27 mouse cellular contexts compared by ENCODE assay signal in genomic region chr10:104021593-104021992, GRCm38 (mm10).
"Had no signal": no experiment of that assay in that cellular context is flagged by ENCODE, and none has a peak within 500 bp of the region (broad histone marks: within the 10 kb centered on the region; RNA-seq: fewer than 3 reads in every experiment).

No protein-coding gene starts in this region.

- H3K4me3 ChIP-seq: forebrain, embryonic 15.5 days; heart, adult 2 months; heart, embryonic 13.5 days; heart, embryonic 15.5 days; hindbrain, embryonic 10.5 days; hindbrain, embryonic 12.5 days; intestine, embryonic 15.5 days; layer of hippocampus, adult 2 months; limb, embryonic 13.5 days; limb, embryonic 15.5 days; liver, embryonic 12.5 days had no signal

- H3K9me3 ChIP-seq: forebrain, embryonic 15.5 days; heart, embryonic 13.5 days; heart, embryonic 15.5 days; hindbrain, embryonic 10.5 days; hindbrain, embryonic 12.5 days; intestine, embryonic 15.5 days; limb, embryonic 13.5 days; limb, embryonic 15.5 days; liver, embryonic 12.5 days had no signal

- H3K4me1 ChIP-seq: forebrain, embryonic 15.5 days; heart, embryonic 13.5 days; heart, embryonic 15.5 days; hindbrain, embryonic 10.5 days; hindbrain, embryonic 12.5 days; intestine, embryonic 15.5 days; limb, embryonic 13.5 days; limb, embryonic 15.5 days; liver, embryonic 12.5 days had no signal

- H3K27me3 ChIP-seq: forebrain, embryonic 15.5 days; heart, embryonic 13.5 days; heart, embryonic 15.5 days; hindbrain, embryonic 12.5 days; intestine, embryonic 15.5 days; limb, embryonic 13.5 days; limb, embryonic 15.5 days; liver, embryonic 12.5 days had no signal

- H3K4me2 ChIP-seq: forebrain, embryonic 15.5 days; heart, embryonic 11.5 days; heart, embryonic 13.5 days; heart, embryonic 15.5 days; hindbrain, embryonic 12.5 days; hindbrain, embryonic 14.5 days; intestine, embryonic 15.5 days; limb, embryonic 13.5 days; limb, embryonic 15.5 days; liver, embryonic 12.5 days had no signal

- H3K27ac ChIP-seq: forebrain, embryonic 15.5 days; heart, adult 2 months; heart, embryonic 13.5 days; heart, embryonic 15.5 days; hindbrain, embryonic 10.5 days; hindbrain, embryonic 12.5 days; hindbrain, embryonic 14.5 days; intestine, embryonic 15.5 days; layer of hippocampus, adult 2 months; limb, embryonic 13.5 days; limb, embryonic 15.5 days; liver, embryonic 12.5 days; liver, embryonic 14.5 days had no signal

- H3K9ac ChIP-seq: forebrain, embryonic 15.5 days; forebrain, postnatal 0 days; heart, embryonic 13.5 days; heart, embryonic 15.5 days; hindbrain, embryonic 12.5 days; hindbrain, embryonic 14.5 days; intestine, embryonic 15.5 days; limb, embryonic 13.5 days; limb, embryonic 15.5 days; liver, embryonic 12.5 days; liver, embryonic 14.5 days had no signal

- ATAC-seq: forebrain, embryonic 15.5 days; forebrain, postnatal 0 days; hindbrain, embryonic 16.5 days; inflammation-experienced regulatory T-cells, adult 6 months; intestine, embryonic 15.5 days; intestine, postnatal 0 days; liver, embryonic 12.5 days had no signal

- DNase-seq: forebrain, postnatal 0 days; gastrocnemius, postnatal 14 days; gastrocnemius, postnatal 36 days; heart, adult 11 months; heart, adult 2 months; heart, postnatal 14 days; heart, postnatal 36 days; layer of hippocampus, adult 9-11 months; layer of hippocampus, postnatal 36 days; left cerebral cortex, postnatal 4 days; lung, adult 18-20 months had no signal

- H3K36me3 ChIP-seq: forebrain, embryonic 15.5 days; heart, embryonic 13.5 days; heart, embryonic 15.5 days; hindbrain, embryonic 10.5 days; hindbrain, embryonic 12.5 days; intestine, embryonic 15.5 days; limb, embryonic 13.5 days; limb, embryonic 15.5 days; liver, embryonic 12.5 days had no signal
